Mouse (Mus musculus): ENCODE measurements around the gene Man2a1. TPM values are rescaled to one million over a fixed set of nuclear protein-coding genes. Genes with fewer than 3 reads are reported as not detected.

Gene Man2a1
- polyA plus RNA-seq, 1 experiment from 2014 or later, result 3.0 TPM

DNA sequence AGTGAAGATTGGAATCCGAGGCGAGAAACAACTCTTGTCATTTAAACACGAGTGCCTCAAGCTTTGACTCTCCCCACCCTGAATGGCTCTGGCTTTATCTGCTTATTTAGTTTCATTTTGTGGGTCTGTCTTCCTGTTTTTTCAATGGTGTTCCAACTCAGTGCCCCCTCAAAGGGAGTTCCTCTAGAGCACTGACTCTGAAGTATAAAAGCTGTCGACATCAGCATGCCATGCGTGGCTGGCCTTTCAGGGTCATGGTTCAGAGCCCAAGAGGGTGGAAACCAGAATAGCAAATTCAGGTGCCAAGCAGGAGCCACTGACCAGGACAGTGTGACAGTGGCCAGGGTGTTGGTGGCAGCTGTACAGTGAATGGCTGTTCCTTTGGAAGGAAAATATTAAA, 68.0 kb downstream of the Man2a1 start:
- H3K9me3 ChIP-seq (ENCODE audit: control insufficient read depth, low read length), result no peaks in the 10 kb centered on the region
- no peak for ATAC-seq (ENCODE audit: low FRiP score)
- WGBS, result 39% methylated on average over 5 of the region's 5 CpGs
- H3K4me1 ChIP-seq (ENCODE audit: control insufficient read depth, insufficient read depth, low read length), result no peaks in the 10 kb centered on the region; the same call in 1 of the 2 replicates
- H3K9ac ChIP-seq (ENCODE audit: low read length), result no peak overlapping the region
- H3K36me3 ChIP-seq (ENCODE audit: control insufficient read depth, insufficient read depth, low read length), result 0 out of 2 replicates have a peak, but pooled peaks cover 5% of the 10 kb centered on the region
- H3K27ac ChIP-seq (ENCODE audit: low read depth, low read length), result no peak overlapping the region
- no peak overlapping the region for H3K4me2 ChIP-seq
- DNase-seq (ENCODE audit: low spot score, missing footprints), result no peak
- no peaks in the 10 kb centered on the region for H3K27me3 ChIP-seq (ENCODE audit: control insufficient read depth, insufficient read depth, low read length)
- H3K4me3 ChIP-seq (ENCODE audit: low read depth, low read length), result no peak overlapping the region

DNA sequence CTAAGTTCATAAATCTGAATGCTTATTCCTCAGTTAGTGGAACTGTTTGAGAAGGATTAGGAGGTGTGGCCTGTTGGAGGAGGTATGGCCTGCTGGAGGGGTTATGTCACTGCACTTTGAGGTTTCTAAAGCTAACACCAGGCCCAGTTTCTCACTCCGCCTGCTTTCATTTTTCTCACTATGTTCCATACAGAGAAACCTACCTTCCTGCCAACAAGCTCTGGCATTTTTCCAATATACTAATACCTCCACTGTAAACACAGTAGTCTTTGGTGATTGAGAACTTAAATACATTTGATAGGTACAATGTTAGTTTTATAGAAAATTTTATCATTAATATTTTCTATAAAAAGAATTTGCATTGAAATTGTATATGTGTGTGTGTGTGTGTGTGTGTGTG, 73.9 kb downstream of the Man2a1 start:
- H3K4me1 ChIP-seq (ENCODE audit: control insufficient read depth, insufficient read depth, low read length), result no peaks in the 10 kb centered on the region
- H3K27me3 ChIP-seq (ENCODE audit: control insufficient read depth, insufficient read depth, low read length), result no peaks in the 10 kb centered on the region
- no peak overlapping the region for H3K4me2 ChIP-seq
- H3K4me3 ChIP-seq (ENCODE audit: low read depth, low read length), result no peak overlapping the region
- ATAC-seq (ENCODE audit: low FRiP score) (no peak), DNase-seq (ENCODE audit: low spot score, missing footprints) (no peak)
- H3K9ac ChIP-seq (ENCODE audit: low read length), result no peak overlapping the region
- no peak overlapping the region for H3K27ac ChIP-seq (ENCODE audit: low read depth, low read length)
- 0 out of 2 replicates have a peak, but pooled peaks cover 5% of the 10 kb centered on the region for H3K36me3 ChIP-seq (ENCODE audit: control insufficient read depth, insufficient read depth, low read length)
- no peaks in the 10 kb centered on the region; the same call in 1 of the 2 replicates for H3K9me3 ChIP-seq (ENCODE audit: control insufficient read depth, low read length)
- WGBS, result 100% methylated on average over 1 of the region's 1 CpGs

DNA sequence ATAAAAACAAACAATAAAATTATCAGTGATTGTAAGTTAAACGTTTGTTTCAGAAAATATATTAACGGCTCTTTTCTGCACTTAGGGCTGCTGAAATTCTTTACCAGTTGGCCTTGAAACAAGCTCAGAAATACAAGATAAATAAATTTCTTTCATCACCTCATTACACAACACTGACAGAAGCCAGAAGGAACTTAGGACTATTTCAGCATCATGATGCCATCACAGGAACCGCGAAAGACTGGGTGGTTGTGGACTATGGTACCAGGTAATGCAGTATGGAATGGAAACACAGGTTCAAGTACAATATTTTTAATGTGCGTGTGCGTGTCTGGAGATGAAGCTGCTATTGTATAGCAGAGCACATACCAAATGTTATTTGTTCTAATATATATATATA, 74.4 kb downstream of the Man2a1 start:
- 95% methylated on average over 6 of the region's 6 CpGs for WGBS
- ATAC-seq (ENCODE audit: low FRiP score) (no peak), DNase-seq (ENCODE audit: low spot score, missing footprints) (no peak)
- no peak overlapping the region for H3K27ac ChIP-seq (ENCODE audit: low read depth, low read length)
- 0 out of 2 replicates have a peak, but pooled peaks cover 3% of the 10 kb centered on the region for H3K36me3 ChIP-seq (ENCODE audit: control insufficient read depth, insufficient read depth, low read length)
- no peak overlapping the region for H3K9ac ChIP-seq (ENCODE audit: low read length)
- no peaks in the 10 kb centered on the region; the same call in 1 of the 2 replicates for H3K9me3 ChIP-seq (ENCODE audit: control insufficient read depth, low read length)
- H3K4me1 ChIP-seq (ENCODE audit: control insufficient read depth, insufficient read depth, low read length), result no peaks in the 10 kb centered on the region
- H3K4me3 ChIP-seq (ENCODE audit: low read depth, low read length), result no peak overlapping the region
- no peak overlapping the region for H3K4me2 ChIP-seq
- no peaks in the 10 kb centered on the region for H3K27me3 ChIP-seq (ENCODE audit: control insufficient read depth, insufficient read depth, low read length)

DNA sequence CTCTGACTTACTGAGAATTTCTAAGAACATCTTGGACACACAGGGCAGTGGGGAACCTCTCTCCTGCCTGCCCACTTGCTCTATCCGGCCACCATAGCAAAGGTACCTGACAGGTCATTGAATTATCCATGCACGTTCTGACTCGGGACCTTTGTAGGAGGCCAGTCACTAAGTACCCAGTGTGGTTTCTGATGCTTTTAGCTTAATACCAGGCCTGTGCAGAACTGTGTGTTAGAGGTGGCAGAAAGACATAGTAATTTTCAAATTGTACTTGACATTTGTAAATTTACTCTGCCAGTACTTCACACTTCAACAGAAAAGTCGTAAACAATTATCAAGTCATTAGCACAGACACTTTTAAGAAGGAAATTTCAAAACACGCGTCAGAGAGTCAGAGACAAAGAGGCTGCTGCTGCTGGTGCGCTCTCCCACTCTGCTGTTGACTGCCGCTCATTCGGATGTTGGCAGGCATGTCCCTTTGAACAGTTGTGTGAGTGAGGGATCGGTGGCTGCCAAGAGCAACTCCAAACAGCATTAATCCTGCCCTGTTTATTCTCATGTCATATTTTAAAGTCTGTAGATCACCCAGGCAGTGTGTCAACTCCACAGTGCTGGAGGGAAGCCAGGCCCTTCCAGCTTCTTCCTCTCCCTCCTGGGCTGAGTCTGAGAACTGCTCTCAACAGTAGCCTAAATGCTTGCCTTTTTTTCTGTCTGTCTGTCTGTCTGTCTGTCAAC, 76.4 kb downstream of the Man2a1 start:
- no peak overlapping the region for H3K4me3 ChIP-seq (ENCODE audit: low read depth, low read length)
- no peak for ATAC-seq (ENCODE audit: low FRiP score)
- H3K27me3 ChIP-seq (ENCODE audit: control insufficient read depth, insufficient read depth, low read length), result no peaks in the 10 kb centered on the region
- 82% methylated on average over 10 of the region's 10 CpGs for WGBS
- 0 out of 2 replicates have a peak, but pooled peaks cover 3% of the 10 kb centered on the region for H3K36me3 ChIP-seq (ENCODE audit: control insufficient read depth, insufficient read depth, low read length)
- H3K4me1 ChIP-seq (ENCODE audit: control insufficient read depth, insufficient read depth, low read length), result no peaks in the 10 kb centered on the region
- no peak overlapping the region for H3K9ac ChIP-seq (ENCODE audit: low read length)
- H3K9me3 ChIP-seq (ENCODE audit: control insufficient read depth, low read length), result no peaks in the 10 kb centered on the region; the same call in 1 of the 2 replicates
- DNase-seq (ENCODE audit: low spot score, missing footprints), result no peak
- no peak overlapping the region for H3K27ac ChIP-seq (ENCODE audit: low read depth, low read length)
- no peak overlapping the region for H3K4me2 ChIP-seq

DNA sequence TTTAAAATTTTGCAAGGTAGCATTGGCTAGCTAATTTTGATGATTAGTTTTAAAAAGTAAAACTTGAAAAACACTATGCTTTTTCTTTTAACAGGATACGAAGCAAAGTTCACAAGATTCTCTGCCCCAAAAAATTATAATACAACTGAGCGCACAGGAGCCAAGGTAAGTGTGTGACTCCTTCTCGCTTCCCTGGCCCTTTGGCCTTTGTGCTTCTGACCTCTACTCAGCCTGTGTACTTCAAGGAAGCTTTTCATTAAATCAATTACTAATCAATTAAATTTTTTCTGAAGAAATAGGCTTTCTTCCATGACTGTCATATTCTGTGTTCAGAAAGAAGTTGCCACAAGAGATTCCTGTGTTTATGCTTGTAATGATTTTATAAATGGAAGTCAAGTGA, 80.9 kb downstream of the Man2a1 start:
- Histone ChIP-seq H3K9me3 (ENCODE audit: control insufficient read depth, low read length) (no peaks in the 10 kb centered on the region), H3K4me3 (ENCODE audit: low read depth, low read length) (no peak overlapping the region), H3K36me3 (ENCODE audit: control insufficient read depth, insufficient read depth, low read length) (no peaks in the 10 kb centered on the region), H3K4me2 (no peak overlapping the region), H3K4me1 (ENCODE audit: control insufficient read depth, insufficient read depth, low read length) (no peaks in the 10 kb centered on the region), H3K9ac (ENCODE audit: low read length) (no peak overlapping the region), H3K27me3 (ENCODE audit: control insufficient read depth, insufficient read depth, low read length) (no peaks in the 10 kb centered on the region), H3K27ac (ENCODE audit: low read depth, low read length) (no peak overlapping the region)
- DNase-seq (ENCODE audit: low spot score, missing footprints) (no peak), ATAC-seq (ENCODE audit: low FRiP score) (no peak)
- 82% methylated on average over 3 of the region's 3 CpGs for WGBS

DNA sequence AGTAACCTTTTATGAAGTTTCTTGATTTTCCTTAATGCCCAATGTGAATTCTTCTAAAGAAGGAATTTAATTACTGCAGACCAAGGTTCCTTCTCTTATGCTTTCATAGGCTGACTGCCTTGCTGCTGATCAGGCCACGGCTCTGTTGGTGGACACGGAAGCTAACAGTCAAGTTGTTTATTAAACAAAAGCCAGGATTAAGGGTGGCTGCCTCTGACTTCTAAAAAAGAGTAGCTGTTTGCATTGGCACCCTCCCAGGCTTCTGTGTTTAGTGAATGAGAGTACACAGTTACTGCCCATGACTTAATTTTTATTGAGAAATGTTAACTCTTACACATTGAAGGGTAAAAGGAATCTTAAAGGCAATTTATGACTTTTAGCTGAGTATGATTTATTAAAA, 81.4 kb downstream of the Man2a1 start:
- H3K9me3 ChIP-seq (ENCODE audit: control insufficient read depth, low read length), result no peaks in the 10 kb centered on the region
- H3K36me3 ChIP-seq (ENCODE audit: control insufficient read depth, insufficient read depth, low read length), result no peaks in the 10 kb centered on the region
- WGBS, result 53% methylated on average over 2 of the region's 2 CpGs
- H3K9ac ChIP-seq (ENCODE audit: low read length), result no peak overlapping the region
- no peak overlapping the region for H3K4me3 ChIP-seq (ENCODE audit: low read depth, low read length)
- H3K27ac ChIP-seq (ENCODE audit: low read depth, low read length), result no peak overlapping the region
- no peak for DNase-seq (ENCODE audit: low spot score, missing footprints)
- H3K4me1 ChIP-seq (ENCODE audit: control insufficient read depth, insufficient read depth, low read length), result no peaks in the 10 kb centered on the region
- H3K27me3 ChIP-seq (ENCODE audit: control insufficient read depth, insufficient read depth, low read length), result no peaks in the 10 kb centered on the region
- no peak overlapping the region for H3K4me2 ChIP-seq
- no peak for ATAC-seq (ENCODE audit: low FRiP score)

DNA sequence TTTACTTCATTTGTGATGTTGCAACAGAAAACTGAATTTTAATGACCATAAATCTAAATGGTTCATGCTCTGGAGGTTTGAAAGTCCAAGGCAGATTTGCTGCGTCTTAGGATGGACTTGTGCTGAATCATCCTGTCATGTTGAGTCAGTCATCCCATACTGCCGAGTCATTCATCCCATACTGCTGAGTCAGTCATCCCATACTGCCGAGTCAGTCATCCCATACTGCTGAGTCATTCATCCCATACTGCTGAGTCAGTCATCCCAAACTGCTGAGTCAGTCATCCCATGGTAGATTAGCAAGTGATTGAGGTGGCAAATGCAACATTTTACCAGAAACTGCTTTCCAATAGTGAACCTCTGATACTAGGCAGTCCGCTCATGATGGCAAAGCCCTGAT, 83.6 kb downstream of the Man2a1 start:
- H3K9me3 ChIP-seq (ENCODE audit: control insufficient read depth, low read length), result no peaks in the 10 kb centered on the region
- no peaks in the 10 kb centered on the region for H3K27me3 ChIP-seq (ENCODE audit: control insufficient read depth, insufficient read depth, low read length)
- H3K36me3 ChIP-seq (ENCODE audit: control insufficient read depth, insufficient read depth, low read length), result no peaks in the 10 kb centered on the region
- no peak for DNase-seq (ENCODE audit: low spot score, missing footprints)
- no peaks in the 10 kb centered on the region for H3K4me1 ChIP-seq (ENCODE audit: control insufficient read depth, insufficient read depth, low read length)
- no peak overlapping the region for H3K4me2 ChIP-seq
- WGBS, result 93% methylated on average over 4 of the region's 4 CpGs
- H3K9ac ChIP-seq (ENCODE audit: low read length), result no peak overlapping the region
- no peak overlapping the region for H3K27ac ChIP-seq (ENCODE audit: low read depth, low read length)
- no peak for ATAC-seq (ENCODE audit: low FRiP score)
- no peak overlapping the region for H3K4me3 ChIP-seq (ENCODE audit: low read depth, low read length)

DNA sequence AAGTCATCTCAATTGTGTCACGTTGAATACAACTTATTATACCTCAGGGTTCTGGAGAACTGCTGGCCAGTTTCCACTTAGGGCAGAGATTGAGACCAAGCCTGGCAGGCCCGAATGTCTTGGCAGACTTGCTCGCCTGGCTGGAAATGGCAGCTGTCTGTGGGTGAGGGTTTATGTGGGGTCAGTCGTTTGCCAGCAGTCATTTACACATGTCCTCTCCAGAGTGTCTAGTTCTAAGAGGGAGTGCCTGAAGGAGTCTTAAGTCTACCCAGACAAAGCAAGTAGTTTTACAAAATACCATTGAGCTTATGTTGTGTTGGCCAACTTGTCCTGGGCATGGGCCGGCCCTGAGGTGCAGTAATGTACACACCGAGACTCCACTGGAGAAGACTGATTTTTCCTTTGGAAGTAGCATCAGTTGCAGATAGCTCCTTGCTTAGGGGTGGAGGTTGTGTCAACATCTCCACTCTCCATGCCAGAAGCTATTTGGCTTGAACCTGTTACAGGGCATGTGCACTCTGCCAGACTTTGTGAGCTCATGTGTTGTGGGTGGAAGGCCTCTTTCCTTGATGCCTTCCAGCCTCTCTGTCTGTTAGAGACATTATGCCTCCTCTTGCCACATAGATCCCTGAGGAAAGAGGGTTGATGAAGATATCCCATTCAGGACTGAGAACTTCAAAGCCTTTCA, 84.8 kb downstream of the Man2a1 start:
- H3K27me3 ChIP-seq (ENCODE audit: control insufficient read depth, insufficient read depth, low read length), result no peaks in the 10 kb centered on the region
- no peak overlapping the region for H3K27ac ChIP-seq (ENCODE audit: low read depth, low read length)
- H3K4me1 ChIP-seq (ENCODE audit: control insufficient read depth, insufficient read depth, low read length), result no peaks in the 10 kb centered on the region
- H3K9ac ChIP-seq (ENCODE audit: low read length), result no peak overlapping the region
- no peaks in the 10 kb centered on the region for H3K36me3 ChIP-seq (ENCODE audit: control insufficient read depth, insufficient read depth, low read length)
- WGBS, result 91% methylated on average over 6 of the region's 6 CpGs
- H3K4me3 ChIP-seq (ENCODE audit: low read depth, low read length), result no peak overlapping the region
- no peak for ATAC-seq (ENCODE audit: low FRiP score)
- H3K9me3 ChIP-seq (ENCODE audit: control insufficient read depth, low read length), result no peaks in the 10 kb centered on the region
- DNase-seq (ENCODE audit: low spot score, missing footprints), result no peak
- H3K4me2 ChIP-seq, result no peak overlapping the region

DNA sequence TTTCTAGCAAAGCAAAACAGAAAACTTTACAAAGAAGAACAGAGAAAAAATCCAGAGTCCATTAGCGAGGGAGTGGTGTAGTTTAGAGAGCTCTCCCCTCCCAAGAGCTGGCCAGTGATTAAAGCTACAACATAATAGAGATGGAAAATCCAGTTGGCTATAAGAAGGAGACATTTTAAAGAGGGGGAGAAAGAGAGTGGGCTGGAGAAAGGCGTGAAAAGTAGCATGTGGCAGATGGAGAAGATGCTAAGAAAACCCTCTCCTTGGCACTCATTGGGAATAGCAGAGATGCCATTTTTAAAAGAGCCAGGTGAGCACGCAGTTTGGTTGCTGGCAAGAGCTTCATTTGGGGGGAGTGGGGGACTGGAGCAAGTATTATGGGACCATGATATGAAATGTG, 89.1 kb downstream of the Man2a1 start:
- Histone ChIP-seq H3K9me3 (ENCODE audit: control insufficient read depth, low read length) (no peaks in the 10 kb centered on the region), H3K4me3 (ENCODE audit: low read depth, low read length) (no peak overlapping the region), H3K36me3 (ENCODE audit: control insufficient read depth, insufficient read depth, low read length) (no peaks in the 10 kb centered on the region), H3K27ac (ENCODE audit: low read depth, low read length) (no peak overlapping the region), H3K9ac (ENCODE audit: low read length) (no peak overlapping the region), H3K27me3 (ENCODE audit: control insufficient read depth, insufficient read depth, low read length) (no peaks in the 10 kb centered on the region), H3K4me2 (no peak overlapping the region), H3K4me1 (ENCODE audit: control insufficient read depth, insufficient read depth, low read length) (no peaks in the 10 kb centered on the region)
- DNase-seq (ENCODE audit: low spot score, missing footprints) (no peak), ATAC-seq (ENCODE audit: low FRiP score) (no peak)
- WGBS, result 97% methylated on average over 3 of the region's 3 CpGs

Measured in midbrain, embryonic 11.5 days (tissue).